Mouse (Mus musculus) liver, embryonic 14.5 days (tissue): ENCODE measurements around the gene Ddx43.

Experiments
- CTCF ChIP-seq: IDR thresholded peaks from 2 replicates; pipeline ENCODE4 v1.5.1; 2016; ENCODE audit warnings: antibody characterized with exemption, low read depth, control low read depth
- EP300 ChIP-seq: IDR thresholded peaks from 2 replicates; pipeline ENCODE4 v1.6.1; 2016; ENCODE audit warnings: antibody characterized with exemption, low read depth

- TF ChIP-seq CTCF (no peak), EP300 (no peak)
These were observed 43.8 kb downstream of the Ddx43 start for GRCm38 (mm10) chr9:78439426-78439825.
